Mouse (Mus musculus): ENCODE results near the gene Gcc2. TPM values are rescaled to one million over a fixed set of nuclear protein-coding genes. Genes with fewer than 3 reads are reported as not detected.
"Not testable (repeated sequence)": the region's sequence is repeated elsewhere in the genome, so short reads cannot be mapped to it uniquely, and the experiment has no call there.

Gcc2 gene
- polyA plus RNA-seq, 1 experiment from 2014 or later, result 58.5 TPM

GRCm38 (mm10) chr10:58221571-58221970, 33.7 kb upstream of the Gcc2 start:
- not testable (repeated sequence) for H3K4me3 ChIP-seq (replicated peaks); ATAC-seq (replicated peaks; ENCODE audit: low FRiP score); H3K9me3 ChIP-seq (replicated peaks); H3K27ac ChIP-seq; H3K4me2 ChIP-seq; H3K9ac ChIP-seq; H3K36me3 ChIP-seq; H3K4me1 ChIP-seq; H3K27me3 ChIP-seq
- 95% methylated on average over 2 of the region's 2 CpGs for WGBS

DNA sequence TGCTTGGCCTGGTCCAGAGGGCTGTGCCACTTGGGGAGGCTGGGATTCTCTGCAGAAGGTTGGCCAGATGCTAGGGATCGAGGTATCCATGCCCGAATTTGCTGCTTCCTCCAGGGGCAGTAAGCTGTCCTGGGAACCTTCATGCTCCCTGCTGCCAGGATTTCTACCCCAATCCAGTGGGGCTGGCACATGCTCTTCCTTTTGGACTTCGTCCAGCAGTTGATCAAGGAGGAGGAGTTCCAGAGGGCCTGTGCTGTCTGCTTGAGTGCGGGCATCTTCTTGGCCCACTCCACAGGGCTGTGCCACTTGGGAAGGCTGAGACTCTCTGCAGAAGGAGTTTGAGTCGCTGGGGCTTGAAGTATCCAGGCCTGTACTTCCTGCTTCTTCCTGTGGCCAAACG, 32.1 kb upstream of the Gcc2 start:
- not testable (repeated sequence) for H3K9ac ChIP-seq; H3K4me2 ChIP-seq; H3K36me3 ChIP-seq; H3K4me1 ChIP-seq; H3K27me3 ChIP-seq; H3K27ac ChIP-seq; H3K9me3 ChIP-seq (replicated peaks); ATAC-seq (replicated peaks; ENCODE audit: low FRiP score); H3K4me3 ChIP-seq (replicated peaks)
- WGBS, result 80% methylated on average over 4 of the region's 6 CpGs

- not testable (repeated sequence) for H3K9me3 ChIP-seq (replicated peaks); H3K9ac ChIP-seq; ATAC-seq (replicated peaks; ENCODE audit: low FRiP score); H3K4me3 ChIP-seq (replicated peaks); H3K36me3 ChIP-seq; H3K4me2 ChIP-seq; H3K4me1 ChIP-seq; H3K27me3 ChIP-seq; H3K27ac ChIP-seq
- WGBS, result 86% methylated on average over 31 of the region's 31 CpGs
These were observed 31.1 kb upstream of the Gcc2 start for GRCm38 (mm10) chr10:58223972-58224805.

DNA sequence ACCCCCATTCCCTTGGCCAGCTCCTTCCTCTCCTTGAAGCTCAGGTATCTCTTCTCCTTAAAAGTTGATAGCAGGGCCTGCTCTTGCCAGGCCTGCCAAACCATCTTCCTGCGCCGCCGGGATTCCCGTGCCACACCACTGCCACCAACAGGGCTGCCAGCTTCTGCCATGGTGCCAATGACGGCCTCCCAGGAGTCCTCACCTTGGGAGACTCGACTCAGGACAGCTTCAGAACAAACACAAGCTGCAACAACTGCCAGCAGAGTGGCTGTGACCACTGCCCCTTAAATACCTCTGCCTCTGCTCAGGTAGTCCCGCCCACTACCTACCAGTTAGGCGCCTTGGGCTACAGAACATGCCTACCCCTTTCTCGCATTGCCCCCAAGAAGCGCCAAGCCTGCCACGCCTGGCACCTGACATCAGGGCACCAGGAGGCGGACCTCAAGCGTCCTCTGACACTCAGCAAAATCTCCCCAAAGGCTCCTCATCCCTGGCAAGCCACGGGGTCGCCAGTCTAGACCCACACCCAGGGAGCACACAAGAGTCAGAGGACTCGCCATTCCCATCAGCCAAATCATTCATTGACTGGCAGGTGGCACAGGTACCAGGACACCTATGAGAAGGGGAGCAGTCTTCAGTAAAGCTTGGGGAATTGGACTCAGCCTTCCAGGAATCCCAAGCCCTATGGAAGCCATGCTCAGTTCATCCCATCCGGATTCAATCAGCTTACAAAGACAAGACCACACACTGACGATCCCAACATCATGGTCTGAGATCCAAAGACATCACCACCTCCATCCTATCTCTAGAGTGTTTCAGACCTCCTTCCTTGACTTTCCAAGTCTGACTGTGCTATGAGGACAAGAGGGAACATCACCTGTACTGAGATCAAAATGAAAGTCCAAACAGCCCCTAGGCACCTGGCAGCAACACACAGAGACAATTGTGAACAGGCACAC, 30.2 kb upstream of the Gcc2 start, which contains the start of gene AW822073:
Gene AW822073, minus strand, starts transcription at position 104 of the 959 bp plus-strand sequence.
- H3K4me2 ChIP-seq; H3K27ac ChIP-seq; ATAC-seq (replicated peaks; ENCODE audit: low FRiP score); H3K36me3 ChIP-seq; H3K9me3 ChIP-seq (replicated peaks); H3K9ac ChIP-seq; H3K27me3 ChIP-seq; H3K4me1 ChIP-seq; H3K4me3 ChIP-seq (replicated peaks): not testable (repeated sequence)
- 87% methylated on average over 18 of the region's 18 CpGs for WGBS

DNA sequence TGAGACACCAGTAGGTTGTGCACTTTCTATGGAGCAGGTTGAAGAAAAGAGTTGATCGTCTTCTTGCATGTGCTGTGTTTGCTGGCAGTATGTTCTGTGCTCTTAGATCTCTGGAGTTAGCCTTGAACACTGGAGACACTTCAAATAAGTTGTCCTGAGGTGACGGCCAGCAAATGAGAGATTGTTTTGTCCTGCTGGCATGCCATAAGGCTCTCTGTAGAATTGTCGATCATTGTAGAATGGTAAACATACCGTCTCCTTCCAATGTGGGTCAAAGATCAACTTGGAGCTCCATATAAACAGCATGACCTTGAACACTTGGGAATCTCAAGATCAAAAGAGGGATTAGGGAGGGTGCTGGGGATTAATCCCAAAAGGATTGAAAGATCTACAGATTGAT, 28.9 kb upstream of the Gcc2 start:
- not testable (repeated sequence) for H3K9me3 ChIP-seq (replicated peaks); H3K4me1 ChIP-seq; H3K4me3 ChIP-seq (replicated peaks); H3K9ac ChIP-seq; H3K4me2 ChIP-seq; H3K27ac ChIP-seq; ATAC-seq (replicated peaks; ENCODE audit: low FRiP score); H3K36me3 ChIP-seq; H3K27me3 ChIP-seq
- WGBS, result 75% methylated on average over 4 of the region's 4 CpGs

- H3K36me3 ChIP-seq; H3K9ac ChIP-seq; ATAC-seq (replicated peaks; ENCODE audit: low FRiP score); H3K27me3 ChIP-seq; H3K4me2 ChIP-seq; H3K27ac ChIP-seq; H3K4me3 ChIP-seq (replicated peaks); H3K4me1 ChIP-seq: not testable (repeated sequence)
- peaks cover 16% of the 10 kb centered on the region for H3K9me3 ChIP-seq (replicated peaks)
- WGBS, result 86% methylated on average over 3 of the region's 6 CpGs
These were observed 27.5 kb upstream of the Gcc2 start for GRCm38 (mm10) chr10:58227798-58228197.

DNA sequence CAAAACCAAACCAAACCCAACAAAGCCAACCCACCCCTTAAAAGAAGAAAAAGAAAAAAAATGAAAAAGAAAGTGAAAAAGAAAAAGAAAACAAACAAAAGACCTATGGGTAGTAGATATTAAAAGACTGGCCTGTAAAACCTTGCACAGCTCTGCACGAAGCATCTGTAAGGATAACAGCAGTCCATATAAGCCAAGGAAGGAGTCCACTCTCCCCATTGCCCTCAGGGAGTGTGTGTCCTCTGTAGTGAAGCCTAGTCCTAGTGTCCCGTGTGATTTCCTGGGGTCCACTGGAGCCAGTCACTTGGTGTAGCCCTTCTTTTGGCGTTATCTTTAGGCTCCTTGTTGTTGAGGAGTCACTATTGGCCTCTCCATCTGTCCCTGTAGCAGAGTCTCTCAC, 25.3 kb upstream of the Gcc2 start:
- 60% methylated on average over 3 of the region's 3 CpGs for WGBS
- not testable (repeated sequence) for H3K36me3 ChIP-seq

DNA sequence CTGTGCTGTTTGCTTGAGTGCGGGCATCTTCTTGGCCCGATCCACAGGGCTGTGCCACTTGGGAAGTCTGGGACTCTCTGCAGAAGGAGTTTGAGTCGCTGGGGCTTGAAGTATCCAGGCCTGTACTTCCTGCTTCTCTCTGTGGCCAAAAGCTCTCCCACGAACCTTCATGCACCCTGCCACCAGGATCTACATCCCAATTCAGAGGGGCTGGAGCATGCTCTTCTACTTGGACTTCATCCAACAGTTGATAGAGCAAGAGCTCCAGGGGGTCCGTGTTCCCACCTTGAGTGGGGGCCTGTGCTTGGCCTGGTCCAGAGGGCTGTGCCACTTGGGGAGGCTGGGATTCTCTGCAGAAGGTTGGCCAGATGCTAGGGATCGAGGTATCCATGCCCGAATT, 24.2 kb upstream of the Gcc2 start:
- peaks cover 16% of the 10 kb centered on the region for H3K9me3 ChIP-seq (replicated peaks)
- H3K27ac ChIP-seq; H3K4me1 ChIP-seq; H3K4me3 ChIP-seq (replicated peaks); H3K9ac ChIP-seq; H3K36me3 ChIP-seq; H3K4me2 ChIP-seq; H3K27me3 ChIP-seq: not testable (repeated sequence)
- peak; percentile 30 for ATAC-seq (replicated peaks; ENCODE audit: low FRiP score)
- 85% methylated on average over 5 of the region's 7 CpGs for WGBS

More for the DNA sequence above, 25.3 kb upstream of the Gcc2 start:
- H3K27me3 ChIP-seq; H3K9ac ChIP-seq; H3K4me3 ChIP-seq (replicated peaks); H3K27ac ChIP-seq; H3K4me1 ChIP-seq; ATAC-seq (replicated peaks; ENCODE audit: low FRiP score); H3K4me2 ChIP-seq: not testable (repeated sequence)
- H3K9me3 ChIP-seq (replicated peaks), result peaks cover 16% of the 10 kb centered on the region

GRCm38 (mm10) chr10:58231779-58232640, 23.3 kb upstream of the Gcc2 start:
- ATAC-seq (replicated peaks; ENCODE audit: low FRiP score), result peak; percentile 88
- not testable (repeated sequence) for H3K4me1 ChIP-seq; H3K27ac ChIP-seq; H3K4me2 ChIP-seq; H3K36me3 ChIP-seq; H3K9ac ChIP-seq; H3K4me3 ChIP-seq (replicated peaks); H3K27me3 ChIP-seq
- H3K9me3 ChIP-seq (replicated peaks), result peaks cover 13% of the 10 kb centered on the region
- 88% methylated on average over 35 of the region's 35 CpGs for WGBS

- not testable (repeated sequence) for H3K9ac ChIP-seq; H3K36me3 ChIP-seq; H3K27me3 ChIP-seq; H3K27ac ChIP-seq; H3K4me3 ChIP-seq (replicated peaks); H3K4me2 ChIP-seq; H3K4me1 ChIP-seq
- ATAC-seq (replicated peaks; ENCODE audit: low FRiP score), result peak; percentile 63
- WGBS, result 86% methylated on average over 7 of the region's 8 CpGs
- peaks cover 14% of the 10 kb centered on the region for H3K9me3 ChIP-seq (replicated peaks)
These were observed 22.7 kb upstream of the Gcc2 start, which contains the start of gene Duxf3 for GRCm38 (mm10) chr10:58232641-58232969. Gene Duxf3, minus strand, starts transcription at chr10:58232675.

DNA sequence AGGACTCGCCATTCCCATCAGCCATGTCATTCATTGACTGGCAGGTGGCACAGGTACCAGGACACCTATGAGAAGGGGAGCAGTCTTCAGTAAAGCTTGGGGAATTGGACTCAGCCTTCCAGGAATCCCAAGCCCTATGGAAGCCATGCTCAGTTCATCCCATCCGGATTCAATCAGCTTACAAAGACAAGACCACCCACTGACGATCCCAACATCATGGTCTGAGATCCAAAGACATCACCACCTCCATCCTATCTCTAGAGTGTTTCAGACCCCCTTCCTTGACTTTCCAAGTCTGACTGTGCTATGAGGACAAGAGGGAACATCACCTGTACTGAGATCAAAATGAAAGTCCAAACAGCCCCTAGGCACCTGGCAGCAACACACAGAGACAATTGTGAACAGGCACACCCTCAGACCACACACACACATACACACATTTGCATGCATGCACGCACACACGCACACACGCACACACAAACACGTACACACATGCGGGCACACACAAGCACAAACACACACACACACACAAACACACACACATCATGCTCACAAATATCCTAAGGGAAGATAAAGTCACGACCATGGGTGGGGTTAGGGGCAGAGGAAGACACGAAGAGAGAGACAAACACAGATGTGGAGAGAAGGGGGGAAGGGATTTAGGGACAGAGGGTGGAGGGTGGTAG, 22.1 kb upstream of the Gcc2 start:
- H3K4me1 ChIP-seq, result not testable (repeated sequence)

More for the DNA sequence above, 22.1 kb upstream of the Gcc2 start:
- H3K36me3 ChIP-seq; H3K9ac ChIP-seq; H3K27ac ChIP-seq; H3K4me3 ChIP-seq (replicated peaks); H3K4me2 ChIP-seq; H3K27me3 ChIP-seq: not testable (repeated sequence)
- ATAC-seq (replicated peaks; ENCODE audit: low FRiP score), result peak; percentile 54
- 80% methylated on average over 10 of the region's 10 CpGs for WGBS
- H3K9me3 ChIP-seq (replicated peaks), result peaks cover 16% of the 10 kb centered on the region

Measured in kidney, embryonic 15.5 days (tissue).